Mouse (Mus musculus): ENCODE measurements around the gene Sema6d. TPM values are rescaled to one million over a fixed set of nuclear protein-coding genes. Genes with fewer than 3 reads are reported as not detected.
A peak's percentile ranks its signal among the peaks of the same experiment; 100 is the strongest.

Gene Sema6d
- total and polyA plus RNA-seq, 2 experiments from 2014 or later = 22.6 to 64.8 TPM

DNA sequence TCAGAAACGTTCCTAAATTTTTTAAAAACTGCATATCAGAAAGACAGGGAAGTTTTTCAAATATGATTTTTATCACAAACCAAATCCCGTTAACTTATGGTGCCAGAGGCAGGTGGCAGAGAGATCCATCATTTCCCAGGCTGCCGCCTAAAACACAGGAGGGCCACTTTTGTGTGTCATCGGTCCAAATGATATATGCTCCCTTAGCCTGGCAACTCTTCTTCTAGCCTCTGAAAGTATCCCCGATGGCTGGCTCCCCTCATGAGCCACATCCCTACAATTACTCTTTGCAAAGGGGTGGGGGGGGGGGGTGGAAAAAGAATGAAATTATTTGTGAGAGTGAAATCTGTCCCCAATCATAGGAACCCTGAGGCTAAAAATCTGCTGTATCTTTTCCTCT, 471.9 kb downstream of the Sema6d start:
- WGBS = 63% methylated on average over 5 of the region's 5 CpGs
- ATAC-seq (ENCODE audit: low FRiP score) (no peak), DNase-seq (ENCODE audit: low spot score) (no peak)
- Histone ChIP-seq H3K4me1 (ENCODE audit: insufficient read depth, low read length) (no peaks in the 10 kb centered on the region), H3K4me3 (ENCODE audit: low read depth, low read length) (no peak overlapping the region), H3K27ac (ENCODE audit: low read depth, low read length) (no peak overlapping the region), H3K27me3 (ENCODE audit: insufficient read depth, low read length) (no peaks in the 10 kb centered on the region), H3K9me3 (ENCODE audit: low read length) (no peaks in the 10 kb centered on the region), H3K9ac (replicated peaks; ENCODE audit: low read length, poor library complexity, severe bottlenecking) (no peak overlapping the region), H3K36me3 (ENCODE audit: insufficient read depth, low read length) (no peaks in the 10 kb centered on the region), H3K4me2 (ENCODE audit: low read depth, low read length, poor library complexity, severe bottlenecking) (no peak overlapping the region)
- no peak for TF ChIP-seq CTCF (IDR thresholded peaks at IDR 0.05)

DNA sequence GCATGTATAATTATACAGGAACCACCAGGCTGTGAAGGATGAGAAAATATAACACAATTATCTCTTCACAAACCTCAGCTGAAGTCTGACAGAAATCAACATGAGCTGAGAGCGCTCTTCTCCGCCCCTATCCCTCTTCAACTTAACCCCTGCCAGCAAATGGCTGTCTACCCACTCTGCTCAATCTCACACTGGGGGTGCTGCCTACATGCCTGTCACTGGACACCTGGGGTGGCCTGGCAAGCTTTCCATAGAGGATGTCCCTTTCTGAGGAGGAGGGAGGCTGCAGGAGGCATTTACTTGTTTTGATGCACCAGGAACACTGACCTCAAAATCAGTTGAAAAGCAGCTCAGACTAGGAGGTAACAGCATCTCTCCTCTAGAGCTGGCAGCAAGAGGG, 472.3 kb downstream of the Sema6d start:
- Histone ChIP-seq H3K27me3 (ENCODE audit: insufficient read depth, low read length) (no peaks in the 10 kb centered on the region), H3K36me3 (ENCODE audit: insufficient read depth, low read length) (no peaks in the 10 kb centered on the region), H3K9me3 (ENCODE audit: low read length) (no peaks in the 10 kb centered on the region), H3K27ac (ENCODE audit: low read depth, low read length) (no peak overlapping the region), H3K4me2 (ENCODE audit: low read depth, low read length, poor library complexity, severe bottlenecking) (no peak overlapping the region), H3K4me3 (ENCODE audit: low read depth, low read length) (no peak overlapping the region), H3K4me1 (ENCODE audit: insufficient read depth, low read length) (no peaks in the 10 kb centered on the region), H3K9ac (replicated peaks; ENCODE audit: low read length, poor library complexity, severe bottlenecking) (no peak overlapping the region)
- DNase-seq (ENCODE audit: low spot score) (peak; percentile 14), ATAC-seq (ENCODE audit: low FRiP score) (no peak)
- 45% methylated on average over 2 of the region's 2 CpGs for WGBS
- no peak for TF ChIP-seq CTCF (IDR thresholded peaks at IDR 0.05)

DNA sequence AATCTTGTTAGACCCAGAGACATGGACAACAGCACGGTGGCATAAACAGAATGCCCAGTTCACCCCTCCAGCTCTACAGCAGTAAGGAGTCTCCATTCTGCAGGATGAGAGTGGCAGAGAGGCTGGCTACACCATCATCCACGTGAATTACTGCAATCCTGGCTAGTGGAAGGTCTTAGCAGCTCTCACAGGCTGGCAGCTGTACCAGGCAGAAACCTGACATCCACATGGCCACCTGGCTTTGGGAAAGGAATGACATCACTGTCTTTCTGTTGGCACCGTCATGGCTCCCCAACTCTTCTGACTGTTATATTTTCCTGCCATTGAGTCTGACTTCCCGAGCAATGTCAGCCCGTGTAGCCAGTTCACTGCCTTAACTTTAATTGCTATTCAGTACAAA, 474.0 kb downstream of the Sema6d start:
- ATAC-seq (ENCODE audit: low FRiP score) (no peak), DNase-seq (ENCODE audit: low spot score) (no peak)
- Histone ChIP-seq H3K27ac (ENCODE audit: low read depth, low read length) (no peak overlapping the region), H3K9me3 (ENCODE audit: low read length) (no peaks in the 10 kb centered on the region), H3K9ac (replicated peaks; ENCODE audit: low read length, poor library complexity, severe bottlenecking) (no peak overlapping the region), H3K36me3 (ENCODE audit: insufficient read depth, low read length) (no peaks in the 10 kb centered on the region), H3K4me2 (ENCODE audit: low read depth, low read length, poor library complexity, severe bottlenecking) (no peak overlapping the region), H3K27me3 (ENCODE audit: insufficient read depth, low read length) (no peaks in the 10 kb centered on the region), H3K4me3 (ENCODE audit: low read depth, low read length) (no peak overlapping the region), H3K4me1 (ENCODE audit: insufficient read depth, low read length) (no peaks in the 10 kb centered on the region)
- TF ChIP-seq CTCF (IDR thresholded peaks at IDR 0.05) = no peak
- 87% methylated on average over 5 of the region's 5 CpGs for WGBS

DNA sequence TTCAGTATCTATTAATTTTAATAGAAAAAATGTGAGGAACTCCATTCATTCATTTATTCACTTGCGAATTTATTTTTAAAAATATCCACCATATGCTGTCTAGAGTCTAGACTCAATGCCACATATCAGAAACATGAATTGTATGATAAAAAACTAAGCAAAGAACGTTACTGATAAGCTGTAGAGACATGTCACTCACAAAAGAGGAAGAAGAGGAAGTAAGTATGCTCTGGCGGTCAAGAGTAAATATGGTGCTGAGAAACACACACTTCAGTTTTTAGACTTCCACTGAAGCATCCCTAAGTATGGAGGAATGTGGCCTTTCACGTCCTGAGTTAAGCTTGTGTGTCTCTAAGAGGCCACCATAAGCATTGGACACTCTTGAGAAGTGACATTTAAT, 484.0 kb downstream of the Sema6d start:
- H3K27ac ChIP-seq (ENCODE audit: low read depth, low read length) = no peak overlapping the region
- no peaks in the 10 kb centered on the region for H3K27me3 ChIP-seq (ENCODE audit: insufficient read depth, low read length)
- no peak overlapping the region for H3K4me2 ChIP-seq (ENCODE audit: low read depth, low read length, poor library complexity, severe bottlenecking)
- H3K4me3 ChIP-seq (ENCODE audit: low read depth, low read length) = no peak overlapping the region
- no peak for ATAC-seq (ENCODE audit: low FRiP score)
- H3K9me3 ChIP-seq (ENCODE audit: low read length) = no peaks in the 10 kb centered on the region
- H3K9ac ChIP-seq (replicated peaks; ENCODE audit: low read length, poor library complexity, severe bottlenecking) = no peak overlapping the region
- TF ChIP-seq CTCF (IDR thresholded peaks at IDR 0.05) = no peak
- DNase-seq (ENCODE audit: low spot score) = no peak
- 77% methylated on average over 4 of the region's 4 CpGs for WGBS
- no peaks in the 10 kb centered on the region for H3K36me3 ChIP-seq (ENCODE audit: insufficient read depth, low read length)
- no peaks in the 10 kb centered on the region for H3K4me1 ChIP-seq (ENCODE audit: insufficient read depth, low read length)

DNA sequence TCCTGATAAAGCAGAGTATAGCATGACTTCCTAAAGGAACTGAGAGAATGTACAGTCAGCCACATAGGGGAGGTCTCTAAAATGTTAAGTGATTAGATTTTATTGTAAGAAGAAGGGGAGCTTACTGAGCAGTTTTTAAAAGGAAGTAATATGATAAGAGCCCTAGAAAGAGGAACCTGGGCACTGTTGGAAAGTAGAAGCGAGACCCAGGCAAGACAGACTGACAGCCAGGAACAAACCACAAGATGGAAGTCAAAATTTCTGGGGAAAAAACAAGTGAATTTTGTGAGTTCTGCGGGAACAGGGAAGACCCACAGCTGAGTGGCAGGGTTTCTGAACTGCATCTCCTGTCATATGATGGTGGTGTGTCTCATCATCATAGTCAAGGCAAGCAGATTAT, 486.3 kb downstream of the Sema6d start:
- Histone ChIP-seq H3K4me1 (ENCODE audit: insufficient read depth, low read length) (no peaks in the 10 kb centered on the region), H3K27me3 (ENCODE audit: insufficient read depth, low read length) (no peaks in the 10 kb centered on the region), H3K9me3 (ENCODE audit: low read length) (no peaks in the 10 kb centered on the region), H3K9ac (replicated peaks; ENCODE audit: low read length, poor library complexity, severe bottlenecking) (no peak overlapping the region), H3K36me3 (ENCODE audit: insufficient read depth, low read length) (no peaks in the 10 kb centered on the region), H3K27ac (ENCODE audit: low read depth, low read length) (no peak overlapping the region), H3K4me3 (ENCODE audit: low read depth, low read length) (no peak overlapping the region), H3K4me2 (ENCODE audit: low read depth, low read length, poor library complexity, severe bottlenecking) (no peak overlapping the region)
- TF ChIP-seq CTCF (IDR thresholded peaks at IDR 0.05) = no peak
- ATAC-seq (ENCODE audit: low FRiP score) (no peak), DNase-seq (ENCODE audit: low spot score) (no peak)
- 94% methylated on average over 2 of the region's 2 CpGs for whole genome bisulfite sequencing

DNA sequence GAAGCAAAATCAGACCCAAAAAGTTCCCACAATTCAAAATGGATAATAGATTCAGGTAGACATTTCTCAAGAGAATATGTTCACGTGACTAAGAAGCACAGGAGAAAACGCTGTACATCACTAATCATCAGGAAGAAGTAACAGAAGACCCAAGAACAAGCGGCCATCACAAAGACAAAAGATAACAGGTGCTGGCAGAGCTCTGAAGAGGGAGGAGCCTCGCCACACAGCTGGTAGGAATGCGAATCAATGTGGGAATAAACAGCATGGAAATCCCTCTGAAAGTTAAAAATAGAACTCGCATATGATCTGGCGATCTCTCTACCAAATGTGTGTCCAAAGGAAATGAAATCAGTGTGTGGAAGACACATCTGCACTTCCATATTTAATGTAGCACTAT, 493.8 kb downstream of the Sema6d start:
- ATAC-seq (ENCODE audit: low FRiP score) (no peak), DNase-seq (ENCODE audit: low spot score) (no peak)
- WGBS = 79% methylated on average over 7 of the region's 7 CpGs
- Histone ChIP-seq H3K9me3 (ENCODE audit: low read length) (no peaks in the 10 kb centered on the region), H3K4me3 (ENCODE audit: low read depth, low read length) (no peak overlapping the region), H3K27ac (ENCODE audit: low read depth, low read length) (no peak overlapping the region), H3K27me3 (ENCODE audit: insufficient read depth, low read length) (no peaks in the 10 kb centered on the region), H3K9ac (replicated peaks; ENCODE audit: low read length, poor library complexity, severe bottlenecking) (no peak overlapping the region), H3K4me2 (ENCODE audit: low read depth, low read length, poor library complexity, severe bottlenecking) (no peak overlapping the region), H3K4me1 (ENCODE audit: insufficient read depth, low read length) (no peaks in the 10 kb centered on the region), H3K36me3 (ENCODE audit: insufficient read depth, low read length) (no peaks in the 10 kb centered on the region)
- TF ChIP-seq CTCF (IDR thresholded peaks at IDR 0.05) = no peak

All from midbrain, postnatal 0 days (tissue).